Mouse (Mus musculus) naive thymus-derived CD4-positive, alpha-beta T cell, adult 2 months (primary cell): ENCODE data around the gene Stx1a.

Experiments
- DNase-seq: peaks from one replicate; pipeline ENCODE4 v3.0.0-alpha.2; 2011; ENCODE audit warnings: low read depth

Stx1a gene

GRCm38 (mm10) chr5:135023344-135024173, at the start of gene Stx1a:
TSS of gene Stx1a (plus strand) at chr5:135023482.
- peak; percentile 79 for DNase-seq

GRCm38 (mm10) chr5:134973526-134973925, 49.8 kb upstream of the Stx1a start:
- DNase-seq = no peak

GRCm38 (mm10) chr5:134974294-134974693, 49.0 kb upstream of the Stx1a start:
- no peak for DNase-seq

GRCm38 (mm10) chr5:134974921-134975320, 48.4 kb upstream of the Stx1a start:
- no peak for DNase-seq

GRCm38 (mm10) chr5:134976164-134976563, 47.1 kb upstream of the Stx1a start:
- no peak for DNase-seq

GRCm38 (mm10) chr5:134976577-134977250, 46.6 kb upstream of the Stx1a start:
- no peak for DNase-seq

GRCm38 (mm10) chr5:134977837-134978236, 45.4 kb upstream of the Stx1a start:
- no peak for DNase-seq

- no peak for DNase-seq
These were observed 42.1 kb upstream of the Stx1a start for GRCm38 (mm10) chr5:134981149-134981548.

GRCm38 (mm10) chr5:134983111-134983510, 40.2 kb upstream of the Stx1a start:
- no peak for DNase-seq

- no peak for DNase-seq
These were observed 39.5 kb upstream of the Stx1a start for GRCm38 (mm10) chr5:134983771-134984170.

- no peak for DNase-seq
These were observed 37.5 kb upstream of the Stx1a start, which contains the start of gene Cldn3 for GRCm38 (mm10) chr5:134985633-134986297. TSS of gene Cldn3 (plus strand) at chr5:134986214.

- DNase-seq = no peak
These were observed 36.7 kb upstream of the Stx1a start for GRCm38 (mm10) chr5:134986298-134987268.

- no peak for DNase-seq
These were observed 34.1 kb upstream of the Stx1a start for GRCm38 (mm10) chr5:134989166-134989565.

GRCm38 (mm10) chr5:134989741-134990140, 33.5 kb upstream of the Stx1a start:
- DNase-seq = no peak

GRCm38 (mm10) chr5:134992566-134992965, 30.7 kb upstream of the Stx1a start:
- no peak for DNase-seq

GRCm38 (mm10) chr5:134998359-134998758, 24.9 kb upstream of the Stx1a start:
- DNase-seq = no peak

GRCm38 (mm10) chr5:134999797-135000196, 23.5 kb upstream of the Stx1a start:
- DNase-seq = no peak

GRCm38 (mm10) chr5:135000751-135001150, 22.5 kb upstream of the Stx1a start:
- DNase-seq = no peak

- DNase-seq = peak; percentile 36
These were observed 22.0 kb upstream of the Stx1a start for GRCm38 (mm10) chr5:135001309-135001708.

- DNase-seq = no peak
These were observed 21.1 kb upstream of the Stx1a start for GRCm38 (mm10) chr5:135002151-135002550.

GRCm38 (mm10) chr5:135007802-135008571, 15.3 kb upstream of the Stx1a start:
- peak; percentile 55 for DNase-seq
